Mouse (Mus musculus) hindbrain, postnatal 0 days (tissue): ENCODE results near the gene Mrpl52. TPM values are rescaled to one million over a fixed set of nuclear protein-coding genes. Genes with fewer than 3 reads are reported as not detected.
A peak's percentile ranks its signal among the peaks of the same experiment; 100 is the strongest.

ENCODE experiments used
- ATAC-seq: fragments of 200-750 bp; cut with Nextera tagmentation; 2 replicates; pipeline ENCODE4 v1.8.0; 2017; ENCODE audit warnings: mild to moderate bottlenecking, moderate TSS enrichment, moderate library complexity
- DNase-seq: peaks from one replicate; pipeline ENCODE4 v3.0.0-alpha.2; 2015; ENCODE audit warnings: low spot score
- H3K27ac ChIP-seq: fragments of 300-500 bp; sonication (generic); 2 replicates; pipeline ENCODE4 v1.5.1; 2014; ENCODE audit warnings: mild to moderate bottlenecking
- H3K27me3 ChIP-seq: fragments of 300-500 bp; sonication (generic); 2 replicates; pipeline ENCODE4 v1.6.1; 2014; ENCODE audit warnings: low read length, mixed read lengths; ENCODE audit not compliant: insufficient read depth
- H3K36me3 ChIP-seq: fragments of 300-500 bp; sonication (generic); 2 replicates; pipeline ENCODE4 v1.6.1; 2014; ENCODE audit warnings: low read length, mixed read lengths; ENCODE audit not compliant: insufficient read depth
- H3K4me1 ChIP-seq: fragments of 300-500 bp; sonication (generic); 2 replicates; pipeline ENCODE4 v1.6.1; 2014; ENCODE audit warnings: antibody characterized with exemption, low read length, mixed read lengths; ENCODE audit not compliant: insufficient read depth
- H3K4me2 ChIP-seq: fragments of 300-500 bp; sonication (generic); 2 replicates; pipeline ENCODE4 v1.6.1; 2014; ENCODE audit warnings: low read depth, mild to moderate bottlenecking, low read length, moderate library complexity, mixed read lengths
- H3K4me3 ChIP-seq: fragments of 300-500 bp; sonication (generic); 2 replicates; pipeline ENCODE4 v1.5.1; 2014; ENCODE audit warnings: low read length
- H3K9ac ChIP-seq: fragments of 300-500 bp; sonication (generic); replicated peaks from 2 replicates; pipeline ENCODE4 v1.6.1; 2014; ENCODE audit warnings: mild to moderate bottlenecking, low read length, moderate library complexity, mixed read lengths
- H3K9me3 ChIP-seq: fragments of 300-500 bp; sonication (generic); 2 replicates; pipeline ENCODE4 v1.6.1; 2016; ENCODE audit warnings: low read length, mixed read lengths
- CTCF ChIP-seq: IDR thresholded peaks from 2 replicates; pipeline ENCODE4 v1.5.1; 2016; ENCODE audit warnings: antibody characterized with exemption, control low read depth, low read depth
- WGBS: fragments of 180-500 bp; shearing (Covaris S2); extraction: QIAGEN DNeasy Blood & Tissue Kit; methylation state at CpG from one replicate; pipeline ENCODE4 v1.1.7; 2014; 5-methylcytosine and 5-hydroxymethylcytosine counted together
- polyA plus RNA-seq: library from polyadenylated mRNA; unstranded; fragments of >200 nt; fragmentation: Nextera tagmentation; extraction: Ambion mirVana; gene quantifications from 2 replicates; pipeline ENCODE4 v1.2.1, GENCODE M21; 2015
- total RNA-seq: library from RNA; depleted of rRNA; stranded (reverse); fragments of >200 nt; gene quantifications from 2 replicates; pipeline ENCODE4 v1.2.3, GENCODE M21; 2014

Gene Mrpl52
- total and polyA plus RNA-seq, 2 experiments from 2014 or later: 113 to 266 TPM

- peak; percentile 43 for ATAC-seq
Measured at GRCm38 (mm10) chr14:54431334-54432077, 4.8 kb downstream of the Mrpl52 start, which contains the start of gene Mmp14. Mmp14 (plus strand) TSS chr14:54431612.

GRCm38 (mm10) chr14:54432078-54432836 lies 5.5 kb downstream of the Mrpl52 start:
- peaks cover 7% of the 10 kb centered on the region; the same call in 1 of the 2 replicates for H3K36me3 ChIP-seq
- no peak for TF ChIP-seq CTCF
- peak overlapping the region; percentile 60 for H3K4me3 ChIP-seq
- peak overlapping the region; percentile 92 for H3K27ac ChIP-seq
- ATAC-seq (peak; percentile 28; the same call in 1 of the 2 replicates), DNase-seq (peak; percentile 54)
- 0 out of 2 replicates have a peak, but pooled peaks cover 6% of the 10 kb centered on the region for H3K4me1 ChIP-seq
- H3K9ac ChIP-seq: peak overlapping the region; percentile 79
- H3K4me2 ChIP-seq: peak overlapping the region; percentile 72
- no peaks in the 10 kb centered on the region for H3K9me3 ChIP-seq
- H3K27me3 ChIP-seq: no peaks in the 10 kb centered on the region
- 3% methylated on average over 52 of the region's 54 CpGs for WGBS

More at GRCm38 (mm10) chr14:54431334-54432077, 4.8 kb downstream of the Mrpl52 start, which contains the start of gene Mmp14:
- Histone ChIP-seq H3K36me3 (peaks cover 7% of the 10 kb centered on the region; the same call in 1 of the 2 replicates), H3K4me3 (peak within 1 kb of the TSS; percentile 60), H3K4me1 (0 out of 2 replicates have a peak, but pooled peaks cover 6% of the 10 kb centered on the region), H3K27ac (peak within 1 kb of the TSS; percentile 92), H3K9me3 (no peaks in the 10 kb centered on the region), H3K9ac (peak within 1 kb of the TSS; percentile 79), H3K27me3 (no peaks in the 10 kb centered on the region), H3K4me2 (peak within 1 kb of the TSS; percentile 72)
- peak; percentile 80 for DNase-seq
- peak; percentile 59 for TF ChIP-seq CTCF
- under 1% methylated on average over 36 of the region's 49 CpGs for WGBS

- Histone ChIP-seq H3K4me3 (peak overlapping the region; percentile 60), H3K4me2 (peak overlapping the region; percentile 72), H3K9ac (peak overlapping the region; percentile 79), H3K27me3 (no peaks in the 10 kb centered on the region), H3K4me1 (0 out of 2 replicates have a peak, but pooled peaks cover 6% of the 10 kb centered on the region), H3K9me3 (no peaks in the 10 kb centered on the region), H3K36me3 (peaks cover 7% of the 10 kb centered on the region; the same call in 1 of the 2 replicates), H3K27ac (peak overlapping the region; percentile 92)
- 31% methylated on average over 17 of the region's 17 CpGs for WGBS
- no peak for TF ChIP-seq CTCF
- DNase-seq (peak; percentile 71), ATAC-seq (peak; percentile 75)
Measured at GRCm38 (mm10) chr14:54432837-54433830, 6.4 kb downstream of the Mrpl52 start.

- Histone ChIP-seq H3K4me2 (peak overlapping the region; percentile 72), H3K9ac (peak overlapping the region; percentile 79; the same call in 1 of the 2 replicates), H3K36me3 (peaks cover 7% of the 10 kb centered on the region; the same call in 1 of the 2 replicates), H3K4me1 (0 out of 2 replicates have a peak, but pooled peaks cover 6% of the 10 kb centered on the region), H3K9me3 (no peaks in the 10 kb centered on the region), H3K4me3 (peak overlapping the region; percentile 60), H3K27ac (peak overlapping the region; percentile 92; the same call in 1 of the 2 replicates), H3K27me3 (no peaks in the 10 kb centered on the region)
- ATAC-seq (no peak), DNase-seq (no peak)
- no peak for TF ChIP-seq CTCF
- WGBS: 67% methylated on average over 12 of the region's 12 CpGs
Measured at GRCm38 (mm10) chr14:54433941-54434531, 7.3 kb downstream of the Mrpl52 start.

- no peak overlapping the region for H3K4me2 ChIP-seq
- no peak overlapping the region for H3K4me3 ChIP-seq
- DNase-seq (no peak), ATAC-seq (no peak)
- H3K27me3 ChIP-seq: no peaks in the 10 kb centered on the region
- 0 out of 2 replicates have a peak, but pooled peaks cover 6% of the 10 kb centered on the region for H3K4me1 ChIP-seq
- TF ChIP-seq CTCF: no peak
- H3K9me3 ChIP-seq: no peaks in the 10 kb centered on the region
- 85% methylated on average over 11 of the region's 11 CpGs for WGBS
- no peaks in the 10 kb centered on the region; the same call in 1 of the 2 replicates for H3K36me3 ChIP-seq
- H3K9ac ChIP-seq: no peak overlapping the region
- H3K27ac ChIP-seq: no peak overlapping the region
Measured at GRCm38 (mm10) chr14:54435194-54435918, 8.6 kb downstream of the Mrpl52 start.
